In genomic region chr2:60112116-60112515, GRCm38 (mm10) we compare ENCODE assay signal across 20 mouse cellular contexts.
DNase-seq lines count a peak whose midpoint lies in the region; TF ChIP-seq lines count a peak whose summit lies in the region.
"Had no signal": no experiment of that assay in that cellular context is flagged by ENCODE, and none has a peak within 500 bp of the region (broad histone marks: within the 10 kb centered on the region; RNA-seq: fewer than 3 reads in every experiment).

No protein-coding gene starts in this region.

- no peak overlapping the region for H3K4me3 ChIP-seq in bone marrow macrophage, adult 2 months (ENCODE audit: insufficient read depth, low read length)
- H3K4me3 ChIP-seq: forebrain, embryonic 10.5 days had no signal

- peaks cover 24% of the 10 kb centered on the region for H3K4me1 ChIP-seq in bone marrow macrophage, adult 2 months (ENCODE audit: control insufficient read depth, insufficient read depth, low read length)

- intact Hi-C loops in gastrocnemius, postnatal 14 days (cut with DNase I; ENCODE audit: low total_unique reads) = no loop called here

- TF ChIP-seq POLR2A in bone marrow macrophage, adult 2 months (IDR thresholded peaks at IDR 0.05; ENCODE audit: borderline replicate concordance, low read depth, low read length) = no peak

- peak; percentile 39 for DNase-seq in adrenal gland, adult 2 months
- no peak for DNase-seq in adrenal gland, postnatal 4 days (ENCODE audit: low spot score in 2 of 2)
- DNase-seq in gastrocnemius, postnatal 14 days = peak; percentile 32
- DNase-seq in gastrocnemius, postnatal 25 days = no peak
- peak; percentile 49 for DNase-seq in 3134 (ENCODE audit: extremely low read depth, insufficient read length, low spot score)
- DNase-seq in spleen, adult 12 weeks (ENCODE audit: low spot score) = no peak
- DNase-seq in embryo, embryonic 9.5 days (ENCODE audit: extremely low spot score) = no peak
- DNase-seq: cerebellum, adult 11-12 months; heart, postnatal 36 days; kidney, adult 18-20 months; kidney, postnatal 4 days; lung, embryonic 14.5 days; lung, postnatal 36 days; midbrain, embryonic 14.5 days; thymus, adult 2 months had no signal

- TF ChIP-seq CTCF in bone marrow macrophage, adult 2 months (IDR thresholded peaks at IDR 0.05; ENCODE audit: low read depth, low read length) = no peak

- peak overlapping the region; percentile 32; the same call in 1 of the 2 replicates for H3K27ac ChIP-seq in bone marrow macrophage, adult 2 months (ENCODE audit: insufficient read depth, low read depth, low read length)
- H3K27ac ChIP-seq: forebrain, embryonic 10.5 days; hindbrain, embryonic 14.5 days; liver, embryonic 14.5 days; stomach, postnatal 0 days had no signal

Comparison
In these comparisons a context has a peak if more than half of its experiments do, and no peak if none do; other contexts are left out.
1. DNase-seq: peak in adrenal gland, adult 2 months (single experiment), gastrocnemius, postnatal 14 days (single experiment) and 3134 (single experiment); none in adrenal gland, postnatal 4 days (0 of 2), gastrocnemius, postnatal 25 days (single experiment), spleen, adult 12 weeks (single experiment) and embryo, embryonic 9.5 days (single experiment).